Mouse (Mus musculus) embryonic fibroblast, embryonic 13.5 days (primary cell): ENCODE data around the gene Gsap.

ENCODE experiments used
- CTCF ChIP-seq: IDR thresholded peaks from 2 replicates; pipeline ENCODE4 v1.5.1; 2011; ENCODE audit warnings: mild to moderate bottlenecking, control low read depth, low read length, moderate library complexity, borderline replicate concordance; ENCODE audit not compliant: insufficient read depth
- POLR2A ChIP-seq: IDR thresholded peaks from 2 replicates; pipeline ENCODE4 v1.6.1; 2011; ENCODE audit warnings: low read depth, mild to moderate bottlenecking, control low read depth, low read length, moderate library complexity

- TF ChIP-seq POLR2A (no peak), CTCF (no peak)
Observed at GRCm38 (mm10) chr5:21159536-21159935, 26.5 kb upstream of the Gsap start.
